In genomic region chr16:33764501-33765193, GRCm38 (mm10) we compare ENCODE assay signal across 12 mouse cellular contexts. TPM values are rescaled to one million over a fixed set of nuclear protein-coding genes. Genes with fewer than 3 reads are reported as not detected.
A peak's percentile ranks its signal among the peaks of the same experiment; 100 is the strongest.
DNase-seq lines count a peak whose midpoint lies in the region; ATAC-seq and TF ChIP-seq lines count a peak whose summit lies in the region.
"Had no signal": no experiment of that assay in that cellular context is flagged by ENCODE, and none has a peak within 500 bp of the region (broad histone marks: within the 10 kb centered on the region; RNA-seq: fewer than 3 reads in every experiment).

No protein-coding gene starts in this region.

- H3K27ac ChIP-seq in MEL (ENCODE audit: control insufficient read depth, low read depth, low read length): peak overlapping the region; percentile 59
- H3K27ac ChIP-seq in embryonic facial prominence, embryonic 11.5 days (replicated peaks; ENCODE audit: low read depth, low read length): no peak overlapping the region
- no peak overlapping the region for H3K27ac ChIP-seq in hindbrain, embryonic 16.5 days (ENCODE audit: low read depth, low read length)
- peak overlapping the region; percentile 77 for H3K27ac ChIP-seq in midbrain, embryonic 13.5 days
- H3K27ac ChIP-seq: embryonic facial prominence, embryonic 15.5 days; kidney, embryonic 15.5 days had no signal

- H3K9ac ChIP-seq in MEL (ENCODE audit: control insufficient read depth, low read depth, low read length, poor library complexity, severe bottlenecking): no peak overlapping the region
- H3K9ac ChIP-seq in embryonic facial prominence, embryonic 11.5 days (replicated peaks; ENCODE audit: low read length): no peak overlapping the region
- no peak overlapping the region for H3K9ac ChIP-seq in hindbrain, embryonic 16.5 days (ENCODE audit: low read depth, low read length)
- H3K9ac ChIP-seq in midbrain, embryonic 13.5 days (replicated peaks): no peak overlapping the region; the same call in 1 of the 2 replicates
- H3K9ac ChIP-seq: embryonic facial prominence, embryonic 15.5 days; kidney, embryonic 15.5 days had no signal

- peak; percentile 50 to 83 for TF ChIP-seq EP300 in MEL (IDR thresholded peaks at IDR 0.05; ENCODE audit: low read depth in 1 of 2, low read length in 2 of 2)

- H3K79me2 ChIP-seq in MEL (ENCODE audit: control insufficient read depth, insufficient read depth, low read length, poor library complexity): no peaks in the 10 kb centered on the region

- H3K4me2 ChIP-seq in embryonic facial prominence, embryonic 11.5 days (ENCODE audit: low read depth, low read length): no peak overlapping the region
- peak overlapping the region; percentile 30 for H3K4me2 ChIP-seq in hindbrain, embryonic 16.5 days (ENCODE audit: low read length)
- H3K4me2 ChIP-seq in midbrain, embryonic 13.5 days (replicated peaks): peak overlapping the region; percentile 38
- H3K4me2 ChIP-seq: embryonic facial prominence, embryonic 15.5 days; kidney, embryonic 15.5 days had no signal

- TF ChIP-seq CTCF in MEL (IDR thresholded peaks at IDR 0.05 in 2 of 3, conservative IDR thresholded peaks at IDR 0.05 in 1 of 3; ENCODE audit: control insufficient read depth in 1 of 3, insufficient read depth in 1 of 3, low read depth in 2 of 3, low read length in 3 of 3, poor library complexity in 1 of 3, severe bottlenecking in 1 of 3): no peak

- peak overlapping the region in 1 of 2 experiments; percentile 7; a peak in 1 of 4 replicates for H3K4me3 ChIP-seq in MEL (ENCODE audit: control insufficient read depth in 1 of 2, insufficient read depth in 1 of 2, low read depth in 2 of 2, low read length in 2 of 2)
- no peak overlapping the region for H3K4me3 ChIP-seq in embryonic facial prominence, embryonic 11.5 days (ENCODE audit: low read depth, low read length)
- H3K4me3 ChIP-seq in hindbrain, embryonic 16.5 days (ENCODE audit: low read length): no peak overlapping the region
- no peak overlapping the region for H3K4me3 ChIP-seq in midbrain, embryonic 13.5 days (replicated peaks)
- H3K4me3 ChIP-seq: embryonic facial prominence, embryonic 15.5 days; kidney, embryonic 15.5 days had no signal

- WGBS in embryonic facial prominence, embryonic 11.5 days: 67% methylated on average over 12 of the region's 12 CpGs
- WGBS in hindbrain, embryonic 16.5 days: 30% methylated on average over 12 of the region's 12 CpGs
- WGBS in midbrain, embryonic 13.5 days: 10% methylated on average over 12 of the region's 12 CpGs

- no peaks in the 10 kb centered on the region for H3K27me3 ChIP-seq in MEL (ENCODE audit: control insufficient read depth in 1 of 2, insufficient read depth in 2 of 2, low read length in 2 of 2)
- no peaks in the 10 kb centered on the region for H3K27me3 ChIP-seq in embryonic facial prominence, embryonic 11.5 days (ENCODE audit: control insufficient read depth, insufficient read depth, low read length)
- H3K27me3 ChIP-seq in hindbrain, embryonic 16.5 days (replicated peaks; ENCODE audit: control insufficient read depth, insufficient read depth, low read length): no peaks in the 10 kb centered on the region
- H3K27me3 ChIP-seq in midbrain, embryonic 13.5 days: no peaks in the 10 kb centered on the region
- H3K27me3 ChIP-seq: embryonic facial prominence, embryonic 15.5 days; kidney, embryonic 15.5 days had no signal

- DNase-seq in MEL (ENCODE audit: low read depth, low spot score): peak; percentile 82
- DNase-seq in embryonic facial prominence, embryonic 11.5 days (ENCODE audit: low spot score): peak; percentile 71
- no peak for DNase-seq in urinary bladder, adult 18-20 months (ENCODE audit: low spot score in 2 of 2)
- DNase-seq in ovary, adult 18-20 months (ENCODE audit: low spot score): no peak
- no peak for DNase-seq in adrenal gland, adult (ENCODE audit: inconsistent age in 2 of 2, low spot score in 1 of 2)
- DNase-seq: adrenal gland, postnatal 10 days had no signal

- peaks cover 13 to 36% of the 10 kb centered on the region in 2 experiments for H3K4me1 ChIP-seq in MEL (ENCODE audit: control insufficient read depth in 1 of 2, insufficient read depth in 2 of 2, low read length in 2 of 2)
- no peaks in the 10 kb centered on the region for H3K4me1 ChIP-seq in embryonic facial prominence, embryonic 11.5 days (ENCODE audit: control insufficient read depth, insufficient read depth, low read length)
- no peaks in the 10 kb centered on the region for H3K4me1 ChIP-seq in hindbrain, embryonic 16.5 days (ENCODE audit: control insufficient read depth, insufficient read depth, low read depth, low read length)
- H3K4me1 ChIP-seq in midbrain, embryonic 13.5 days (replicated peaks): peaks cover 31% of the 10 kb centered on the region

- TF ChIP-seq POLR2A in MEL (IDR thresholded peaks at IDR 0.05; ENCODE audit: control insufficient read depth in 1 of 2, insufficient read depth in 1 of 2, low read depth in 1 of 2, low read length in 2 of 2, poor library complexity in 1 of 2): no peak

- TF ChIP-seq RAD21 in MEL (IDR thresholded peaks at IDR 0.05; ENCODE audit: low read depth, low read length): no peak

- H3K9me3 ChIP-seq in MEL (replicated peaks; ENCODE audit: insufficient read depth, low read length): no peaks in the 10 kb centered on the region
- H3K9me3 ChIP-seq in embryonic facial prominence, embryonic 11.5 days (replicated peaks; ENCODE audit: control insufficient read depth, low read length): no peaks in the 10 kb centered on the region
- no peaks in the 10 kb centered on the region for H3K9me3 ChIP-seq in hindbrain, embryonic 16.5 days (ENCODE audit: control insufficient read depth, low read length)
- H3K9me3 ChIP-seq in midbrain, embryonic 13.5 days: no peaks in the 10 kb centered on the region
- H3K9me3 ChIP-seq: embryonic facial prominence, embryonic 15.5 days; kidney, embryonic 15.5 days had no signal

- 0 out of 2 replicates have a peak, but pooled peaks have one; percentile 56 for ATAC-seq in embryonic facial prominence, embryonic 11.5 days (replicated peaks; ENCODE audit: insufficient number of reproducible peaks, low FRiP score, low TSS enrichment, low read depth)
- ATAC-seq in hindbrain, embryonic 16.5 days: peak; percentile 81
- peak; percentile 89 for ATAC-seq in midbrain, embryonic 13.5 days
- no peak for ATAC-seq in CD4-positive, CD25-positive, alpha-beta regulatory T cell, adult 4 months

- peaks cover 0 to 34% of the 10 kb centered on the region in 2 experiments; a peak in 2 of 4 replicates for H3K36me3 ChIP-seq in MEL (ENCODE audit: control insufficient read depth in 1 of 2, insufficient read depth in 2 of 2, low read length in 2 of 2)
- H3K36me3 ChIP-seq in embryonic facial prominence, embryonic 11.5 days (replicated peaks; ENCODE audit: control insufficient read depth, insufficient read depth, low read depth, low read length): no peaks in the 10 kb centered on the region
- H3K36me3 ChIP-seq in hindbrain, embryonic 16.5 days (ENCODE audit: control insufficient read depth, insufficient read depth, low read length): no peaks in the 10 kb centered on the region
- H3K36me3 ChIP-seq in midbrain, embryonic 13.5 days: peaks cover 13% of the 10 kb centered on the region
- H3K36me3 ChIP-seq: embryonic facial prominence, embryonic 15.5 days had no signal

TF ChIP-seq in MEL, 35 proteins besides CTCF, POLR2A, EP300 and RAD21:
- TF ChIP-seq MYB (IDR thresholded peaks at IDR 0.05; ENCODE audit: low read depth, low read length) (no peak), ELF1 (IDR thresholded peaks at IDR 0.05; ENCODE audit: low read depth, low read length) (peak; percentile 5; the same call in 1 of the 2 replicates), BHLHE40 (IDR thresholded peaks at IDR 0.05; ENCODE audit: borderline replicate concordance, low read depth, low read length) (peak; percentile 99), MAFK (IDR thresholded peaks at IDR 0.05; ENCODE audit: borderline replicate concordance, low read depth, low read length) (no peak), TAL1 (IDR thresholded peaks at IDR 0.05; ENCODE audit: low read length) (peak; percentile 67), TCF12 (IDR thresholded peaks at IDR 0.05; ENCODE audit: low read depth, low read length) (peak; percentile 62; the same call in 1 of the 2 replicates), USF1 (IDR thresholded peaks at IDR 0.05; ENCODE audit: low read depth, low read length) (peak; percentile 93), NELFE (IDR thresholded peaks at IDR 0.05; ENCODE audit: low read depth, low read length) (no peak), GATA1 (IDR thresholded peaks at IDR 0.05; ENCODE audit: low read depth, low read length) (peak; percentile 89), ETS1 (IDR thresholded peaks at IDR 0.05; ENCODE audit: low read depth, low read length) (peak; percentile 95), USF2 (IDR thresholded peaks at IDR 0.05; ENCODE audit: borderline replicate concordance in 1 of 2, insufficient read depth in 1 of 2, low read depth in 1 of 2, low read length in 2 of 2) (peak in 1 of 2 experiments; percentile 44; a peak in 1 of 4 replicates), SIN3A (IDR thresholded peaks at IDR 0.05; ENCODE audit: low read length) (peak; percentile 84), MXI1 (IDR thresholded peaks at IDR 0.05; ENCODE audit: low read depth, low read length) (peak; percentile 73; the same call in 1 of the 2 replicates)

RNA-seq across cellular contexts. Expression of gene Muc13, which starts 29.2 kb away (rescaled TPM):
- 59.5 and 60.4 TPM in 2 replicates for total RNA-seq in MEL (2012; rRNA removed)
- 100 to 1,000 TPM in 1 of 2 experiments, not detected in 1; 129 TPM for polyA plus RNA-seq in MEL (2012; ENCODE audit: insufficient read depth in 1 of 2, insufficient read length in 2 of 2, low read depth in 1 of 2, low replicate concordance in 2 of 2, missing spikeins in 1 of 2)
- 0.21 and 0.34 TPM in 2 replicates for polyA plus RNA-seq in embryonic facial prominence, embryonic 11.5 days (2014; fragmentation: Nextera tagmentation; extraction: Ambion mirVana)
- not detected in 2 replicates for polyA plus RNA-seq in hindbrain, embryonic 16.5 days (2015; fragmentation: Nextera tagmentation; extraction: Ambion mirVana)
- polyA plus RNA-seq in midbrain, embryonic 13.5 days (2015; fragmentation: Nextera tagmentation; extraction: Ambion mirVana): 0.07 and 0.23 TPM in 2 replicates
- polyA plus RNA-seq in CD4-positive, CD25-positive, alpha-beta regulatory T cell, adult 4 months (2017; shearing (Covaris generic)): under 1 TPM in 1 of 2 experiments, not detected in 1; 0.33 TPM
- total RNA-seq: liver, adult 2 months had no signal

Comparison
In these comparisons a context has a peak if more than half of its experiments do, and no peak if none do; other contexts are left out.
1. DNase-seq: peak in MEL (single experiment) and embryonic facial prominence, embryonic 11.5 days (single experiment); none in urinary bladder, adult 18-20 months (0 of 2), ovary, adult 18-20 months (single experiment) and adrenal gland, adult (0 of 2).
2. H3K27ac ChIP-seq: peak in MEL (single experiment) and midbrain, embryonic 13.5 days (single experiment); none in embryonic facial prominence, embryonic 11.5 days (single experiment) and hindbrain, embryonic 16.5 days (single experiment).